Mouse (Mus musculus) neural tube, embryonic 15.5 days (tissue): ENCODE results near the gene Trim46. TPM values are rescaled to one million over a fixed set of nuclear protein-coding genes. Genes with fewer than 3 reads are reported as not detected.
A peak's percentile ranks its signal among the peaks of the same experiment; 100 is the strongest.

ENCODE experiments used
- ATAC-seq: fragments of 200-750 bp; cut with Nextera tagmentation; 2 replicates; pipeline ENCODE4 v1.8.0; 2017; ENCODE audit warnings: mild to moderate bottlenecking, moderate TSS enrichment, moderate library complexity; ENCODE audit not compliant: low FRiP score
- H3K27ac ChIP-seq: fragments of 300-500 bp; sonication (generic); replicated peaks from 2 replicates; pipeline ENCODE4 v1.5.1; 2015; ENCODE audit warnings: mild to moderate bottlenecking, inconsistent platforms
- H3K27me3 ChIP-seq: fragments of 300-500 bp; sonication (generic); replicated peaks from 2 replicates; pipeline ENCODE4 v1.6.1; 2015; ENCODE audit warnings: inconsistent platforms
- H3K36me3 ChIP-seq: fragments of 300-500 bp; sonication (generic); 2 replicates; pipeline ENCODE4 v1.6.1; 2015; ENCODE audit warnings: inconsistent platforms
- H3K4me1 ChIP-seq: fragments of 300-500 bp; sonication (generic); 2 replicates; pipeline ENCODE4 v1.6.1; 2015; ENCODE audit warnings: inconsistent platforms
- H3K4me2 ChIP-seq: fragments of 300-500 bp; sonication (generic); 2 replicates; pipeline ENCODE4 v1.6.1; 2015; ENCODE audit warnings: inconsistent platforms, mild to moderate bottlenecking, moderate library complexity
- H3K4me3 ChIP-seq: fragments of 300-500 bp; sonication (generic); replicated peaks from 2 replicates; pipeline ENCODE4 v1.5.1; 2015; ENCODE audit warnings: mild to moderate bottlenecking, inconsistent platforms
- H3K9ac ChIP-seq: fragments of 300-500 bp; sonication (generic); replicated peaks from 2 replicates; pipeline ENCODE4 v1.6.1; 2015; ENCODE audit warnings: mild to moderate bottlenecking, inconsistent platforms
- H3K9me3 ChIP-seq: fragments of 300-500 bp; sonication (generic); replicated peaks from 2 replicates; pipeline ENCODE4 v1.6.1; 2016; ENCODE audit warnings: inconsistent platforms
- WGBS: fragments of 180-500 bp; shearing (Covaris S2); methylation state at CpG from one replicate; pipeline ENCODE4 v1.1.7; 2015; ENCODE audit warnings: mixed read lengths; 5-methylcytosine and 5-hydroxymethylcytosine counted together
- polyA plus RNA-seq: library from polyadenylated mRNA; unstranded; fragments of >200 nt; fragmentation: Nextera tagmentation; extraction: Ambion mirVana; gene quantifications from 2 replicates; pipeline ENCODE4 v1.2.1, GENCODE M21; 2015

Gene Trim46
- polyA plus RNA-seq, 1 experiment from 2014 or later, result 76.6 TPM

DNA sequence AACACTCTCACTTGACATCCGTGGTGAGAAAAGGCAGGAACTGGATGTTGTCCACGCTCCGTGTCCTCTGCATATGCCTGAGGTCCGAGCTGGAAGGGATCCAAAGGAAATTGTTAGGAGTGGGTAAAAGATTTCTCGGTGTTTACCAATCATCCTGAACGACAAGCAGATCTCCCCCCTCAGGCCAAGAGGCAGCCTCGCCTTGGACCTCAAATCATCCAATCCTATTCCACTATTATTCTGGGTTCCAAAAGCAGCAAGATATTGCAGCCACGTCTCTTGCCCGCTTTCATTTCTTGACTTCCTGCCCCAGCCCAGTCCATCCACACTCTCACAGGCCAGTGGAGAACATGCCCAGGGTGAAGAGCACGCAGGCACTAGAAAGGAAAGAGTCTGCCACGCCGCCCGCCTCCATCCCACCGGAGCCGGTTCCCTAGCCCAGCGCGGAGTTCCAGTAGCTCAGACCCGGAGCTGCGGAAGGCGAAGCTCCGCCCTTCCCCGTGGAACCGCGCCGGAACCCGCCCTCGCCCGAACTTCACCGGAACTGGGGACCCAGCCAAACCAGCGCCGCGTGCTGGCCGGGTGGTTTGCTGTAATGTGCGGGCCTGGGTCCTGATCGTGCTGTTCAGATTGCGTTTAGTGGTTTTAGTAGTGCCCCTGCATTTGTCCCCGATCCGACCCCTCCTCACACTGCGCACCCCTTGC, 24.1 kb upstream of the Trim46 start, which contains the start of gene Slc50a1:
Gene Slc50a1, minus strand, starts transcription at position 520 of the 705 bp plus-strand sequence.
- Histone ChIP-seq H3K9me3 (no peaks in the 10 kb centered on the region), H3K9ac (peak within 1 kb of the TSS; percentile 61), H3K36me3 (no peaks in the 10 kb centered on the region), H3K4me2 (peak within 1 kb of the TSS; percentile 70), H3K27me3 (no peaks in the 10 kb centered on the region), H3K4me1 (peaks cover 51% of the 10 kb centered on the region), H3K4me3 (peak within 1 kb of the TSS; percentile 57), H3K27ac (peak within 1 kb of the TSS; percentile 81)
- 3% methylated on average over 39 of the region's 39 CpGs for WGBS
- peak; percentile 61 for ATAC-seq

DNA sequence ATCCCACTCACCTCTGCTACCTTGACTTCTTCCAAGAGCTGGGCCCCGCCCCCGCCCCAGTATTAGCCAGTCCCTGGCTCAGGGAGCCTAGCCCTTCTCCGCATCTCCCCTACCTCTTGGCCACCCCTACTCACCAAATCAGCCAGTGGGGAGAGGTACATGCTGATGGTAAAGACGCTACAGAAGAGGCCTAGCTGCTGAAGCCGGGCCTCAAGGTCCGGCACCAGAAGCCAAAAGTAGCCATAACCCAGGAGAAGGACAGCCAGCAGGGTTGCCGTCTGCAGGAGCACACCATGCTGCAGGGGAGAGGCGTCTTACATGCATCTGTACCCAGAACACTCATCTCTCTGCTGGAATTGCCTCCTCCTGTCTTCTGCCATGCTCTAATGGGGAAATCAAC, 22.8 kb upstream of the Trim46 start:
- Histone ChIP-seq H3K36me3 (no peaks in the 10 kb centered on the region), H3K9ac (0 out of 2 replicates have a peak overlapping the region, but pooled peaks have one; percentile 61), H3K4me2 (peak overlapping the region; percentile 70), H3K27me3 (no peaks in the 10 kb centered on the region), H3K27ac (peak overlapping the region; percentile 81; the same call in 1 of the 2 replicates), H3K4me1 (peaks cover 51% of the 10 kb centered on the region), H3K4me3 (no peak overlapping the region), H3K9me3 (no peaks in the 10 kb centered on the region)
- no peak for ATAC-seq
- WGBS, result 58% methylated on average over 8 of the region's 8 CpGs

DNA sequence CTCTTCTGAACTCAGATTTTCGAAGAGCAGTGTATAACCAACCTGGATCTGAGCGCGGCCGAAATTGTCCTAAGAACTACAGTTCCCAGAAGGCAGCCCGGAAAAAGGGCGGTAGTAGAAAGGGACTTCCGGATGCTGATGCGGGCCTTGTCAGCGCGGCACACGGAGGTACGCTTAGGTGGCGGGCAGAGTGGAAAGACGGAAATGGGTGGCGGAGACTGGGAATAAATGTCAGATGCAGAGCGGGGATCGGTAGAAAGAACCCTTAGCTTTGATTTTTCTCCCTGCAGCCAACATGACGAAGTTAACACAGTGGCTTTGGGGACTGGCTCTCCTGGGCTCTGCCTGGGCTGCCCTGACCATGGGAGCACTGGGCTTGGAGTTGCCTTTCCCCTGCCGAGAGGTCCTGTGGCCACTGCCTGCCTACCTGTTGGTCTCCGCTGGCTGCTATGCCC, 20.4 kb upstream of the Trim46 start:
- Histone ChIP-seq H3K4me3 (peak overlapping the region; percentile 65), H3K9me3 (no peaks in the 10 kb centered on the region), H3K36me3 (no peaks in the 10 kb centered on the region), H3K4me1 (peaks cover 49% of the 10 kb centered on the region), H3K27ac (peak overlapping the region; percentile 85), H3K9ac (peak overlapping the region; percentile 82), H3K4me2 (peak overlapping the region; percentile 95), H3K27me3 (no peaks in the 10 kb centered on the region)
- ATAC-seq, result peak; percentile 90
- WGBS, result under 1% methylated on average over 20 of the region's 20 CpGs

GRCm38 (mm10) chr3:89262417-89262816, 16.3 kb upstream of the Trim46 start:
- H3K9me3 ChIP-seq, result no peaks in the 10 kb centered on the region
- H3K27ac ChIP-seq, result no peak overlapping the region
- no peak overlapping the region for H3K4me2 ChIP-seq
- no peaks in the 10 kb centered on the region for H3K27me3 ChIP-seq
- H3K36me3 ChIP-seq, result no peaks in the 10 kb centered on the region
- no peak overlapping the region for H3K4me3 ChIP-seq
- no peak overlapping the region for H3K9ac ChIP-seq
- peaks cover 13% of the 10 kb centered on the region for H3K4me1 ChIP-seq
- ATAC-seq, result no peak
- 79% methylated on average over 10 of the region's 10 CpGs for WGBS

DNA sequence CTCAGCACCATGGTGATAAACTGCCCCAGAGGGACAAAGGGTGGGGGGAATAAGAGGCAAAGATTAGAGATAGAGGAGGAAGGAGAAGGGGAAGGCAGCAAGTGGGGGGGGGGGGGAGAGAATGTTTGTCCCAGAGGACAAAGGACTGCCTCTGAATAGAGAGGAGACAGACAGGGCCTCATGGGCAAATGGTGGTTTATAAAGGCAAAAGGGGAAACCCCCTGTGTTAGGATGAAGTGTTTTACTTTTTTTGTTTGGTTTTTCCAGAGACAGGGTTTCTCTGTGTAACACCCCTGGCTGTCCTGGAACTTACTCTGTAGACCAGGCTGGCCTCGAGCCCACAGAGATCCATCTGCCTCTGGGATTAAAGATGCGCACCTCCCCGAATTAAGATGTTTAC, 14.1 kb upstream of the Trim46 start:
- Histone ChIP-seq H3K9ac (no peak overlapping the region), H3K27me3 (no peaks in the 10 kb centered on the region), H3K9me3 (no peaks in the 10 kb centered on the region), H3K36me3 (no peaks in the 10 kb centered on the region), H3K4me1 (no peaks in the 10 kb centered on the region), H3K4me2 (no peak overlapping the region), H3K27ac (no peak overlapping the region), H3K4me3 (no peak overlapping the region)
- 86% methylated on average over 3 of the region's 3 CpGs for WGBS
- no peak for ATAC-seq

DNA sequence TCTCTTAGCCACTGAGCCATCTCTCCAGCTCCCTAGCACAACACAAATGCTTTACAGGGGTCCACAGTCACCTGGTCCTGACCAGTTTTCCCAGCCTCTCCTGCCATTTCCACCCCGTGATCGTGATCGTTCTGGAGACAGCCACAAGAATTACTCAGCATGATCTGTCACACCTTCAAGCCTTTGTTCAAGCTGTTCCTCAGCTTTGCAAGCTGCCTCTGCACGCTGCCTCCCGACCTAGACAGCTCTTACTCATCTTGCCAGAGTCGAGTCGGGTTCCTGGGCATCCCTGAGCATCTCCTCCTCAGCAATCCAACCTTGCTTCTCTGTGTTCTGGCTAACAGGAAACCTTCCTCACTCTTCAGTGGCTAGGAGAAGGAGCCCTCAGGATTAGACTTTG, 13.0 kb upstream of the Trim46 start, which contains the start of gene Dpm3:
Gene Dpm3, plus strand, starts transcription at position 283 of the 400 bp plus-strand sequence.
- Histone ChIP-seq H3K4me1 (no peaks in the 10 kb centered on the region), H3K9ac (no peak within 1 kb of the TSS), H3K9me3 (no peaks in the 10 kb centered on the region), H3K4me2 (no peak within 1 kb of the TSS), H3K27me3 (no peaks in the 10 kb centered on the region), H3K27ac (no peak within 1 kb of the TSS), H3K36me3 (no peaks in the 10 kb centered on the region), H3K4me3 (no peak within 1 kb of the TSS)
- WGBS, result 53% methylated on average over 7 of the region's 7 CpGs
- no peak for ATAC-seq

- no peak overlapping the region for H3K4me2 ChIP-seq
- H3K4me1 ChIP-seq, result peaks cover 12% of the 10 kb centered on the region
- H3K27ac ChIP-seq, result no peak overlapping the region
- no peak for ATAC-seq
- no peaks in the 10 kb centered on the region for H3K36me3 ChIP-seq
- peaks cover 5% of the 10 kb centered on the region; the same call in 1 of the 2 replicates for H3K27me3 ChIP-seq
- H3K9ac ChIP-seq, result no peak overlapping the region
- H3K4me3 ChIP-seq, result no peak overlapping the region
- no peaks in the 10 kb centered on the region for H3K9me3 ChIP-seq
- 86% methylated on average over 5 of the region's 5 CpGs for WGBS
Measured at GRCm38 (mm10) chr3:89256177-89256576, 10.1 kb upstream of the Trim46 start.

DNA sequence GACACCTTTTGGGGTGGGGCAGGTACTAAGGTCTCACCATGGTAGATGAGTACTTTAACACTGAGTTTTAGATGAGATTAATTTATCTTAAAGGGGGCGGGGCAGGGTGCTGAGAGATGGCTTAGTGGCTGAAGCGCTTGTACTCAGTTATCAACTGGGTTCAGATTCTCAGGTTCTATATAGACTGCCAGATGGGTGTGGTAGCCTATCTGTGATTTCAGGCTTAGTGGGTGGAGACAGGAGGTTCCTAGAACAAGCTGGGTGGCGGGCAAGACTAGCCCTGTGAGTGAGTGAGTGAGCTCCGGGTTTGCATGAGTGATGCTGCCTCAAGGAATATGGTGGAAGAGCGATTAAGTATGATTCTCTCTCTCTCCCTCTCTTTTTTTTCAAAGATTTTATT, 8.9 kb upstream of the Trim46 start:
- no peak overlapping the region for H3K4me2 ChIP-seq
- 97% methylated on average over 5 of the region's 5 CpGs for WGBS
- H3K9me3 ChIP-seq, result no peaks in the 10 kb centered on the region
- H3K9ac ChIP-seq, result no peak overlapping the region
- no peak overlapping the region for H3K27ac ChIP-seq
- H3K4me1 ChIP-seq, result peaks cover 22% of the 10 kb centered on the region
- H3K27me3 ChIP-seq, result peaks cover 5% of the 10 kb centered on the region; the same call in 1 of the 2 replicates
- H3K4me3 ChIP-seq, result no peak overlapping the region
- ATAC-seq, result no peak
- H3K36me3 ChIP-seq, result 0 out of 2 replicates have a peak, but pooled peaks cover under 1% of the 10 kb centered on the region

- WGBS, result 10% methylated on average over 17 of the region's 17 CpGs
- no peak overlapping the region for H3K4me3 ChIP-seq
- peaks cover 11% of the 10 kb centered on the region; the same call in 1 of the 2 replicates for H3K36me3 ChIP-seq
- H3K4me2 ChIP-seq, result peak overlapping the region; percentile 39
- H3K27ac ChIP-seq, result no peak overlapping the region; the same call in 1 of the 2 replicates
- no peaks in the 10 kb centered on the region for H3K9me3 ChIP-seq
- ATAC-seq, result no peak
- 0 out of 2 replicates have a peak overlapping the region, but pooled peaks have one; percentile 1 for H3K9ac ChIP-seq
- H3K27me3 ChIP-seq, result peaks cover 5% of the 10 kb centered on the region; the same call in 1 of the 2 replicates
- H3K4me1 ChIP-seq, result peaks cover 37% of the 10 kb centered on the region
Measured at GRCm38 (mm10) chr3:89251365-89251895, 5.3 kb upstream of the Trim46 start.

- ATAC-seq, result no peak
- Histone ChIP-seq H3K9ac (no peak overlapping the region), H3K27me3 (peaks cover 5% of the 10 kb centered on the region; the same call in 1 of the 2 replicates), H3K4me2 (0 out of 2 replicates have a peak overlapping the region, but pooled peaks have one; percentile 39), H3K9me3 (no peaks in the 10 kb centered on the region), H3K36me3 (peaks cover 11% of the 10 kb centered on the region; the same call in 1 of the 2 replicates), H3K4me1 (peaks cover 42% of the 10 kb centered on the region), H3K4me3 (no peak overlapping the region), H3K27ac (peak overlapping the region; percentile 51; the same call in 1 of the 2 replicates)
- 24% methylated on average over 7 of the region's 7 CpGs for WGBS
Measured at GRCm38 (mm10) chr3:89250435-89251040, 4.4 kb upstream of the Trim46 start.

DNA sequence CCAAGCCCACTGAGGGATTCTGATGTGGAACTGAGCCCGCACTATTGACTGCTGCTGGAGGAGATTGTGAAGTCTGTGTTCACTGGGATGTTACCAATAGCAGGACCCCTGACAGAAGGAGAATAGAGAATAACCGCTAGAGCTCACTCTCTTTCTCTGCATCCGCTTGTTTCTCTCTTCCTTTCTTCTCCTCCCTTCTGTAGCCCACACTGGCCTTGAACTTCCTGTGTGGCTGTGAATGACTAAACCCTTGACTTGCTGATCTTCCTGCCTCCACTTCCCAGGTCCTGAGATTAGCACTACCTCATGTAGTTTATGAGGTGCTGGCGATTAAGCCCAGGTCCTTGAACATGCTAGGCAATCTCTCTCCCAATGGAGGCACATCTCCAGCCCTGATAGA, 1.4 kb upstream of the Trim46 start:
- peak overlapping the region; percentile 58 for H3K4me3 ChIP-seq
- 92% methylated on average over 4 of the region's 4 CpGs for WGBS
- peak overlapping the region; percentile 68 for H3K9ac ChIP-seq

More for the DNA sequence above, 1.4 kb upstream of the Trim46 start:
- H3K9me3 ChIP-seq, result no peaks in the 10 kb centered on the region
- H3K4me1 ChIP-seq, result peaks cover 69% of the 10 kb centered on the region
- peak overlapping the region; percentile 73 for H3K4me2 ChIP-seq
- peaks cover 5% of the 10 kb centered on the region; the same call in 1 of the 2 replicates for H3K27me3 ChIP-seq
- no peak overlapping the region for H3K27ac ChIP-seq
- H3K36me3 ChIP-seq, result peaks cover 11% of the 10 kb centered on the region; the same call in 1 of the 2 replicates
- ATAC-seq, result no peak
